Mouse (Mus musculus): Measurements from ENCODE around the gene Hhip. TPM values are rescaled to one million over a fixed set of nuclear protein-coding genes. Genes with fewer than 3 reads are reported as not detected.
"Not testable (repeated sequence)": the region's sequence is repeated elsewhere in the genome, so short reads cannot be mapped to it uniquely, and the experiment has no call there.

Hhip gene
- polyA plus RNA-seq, 2 experiments: 8.8 to 18.3 TPM

- TF ChIP-seq POLR2A (IDR thresholded peaks at IDR 0.05; ENCODE audit: borderline replicate concordance, extremely low read depth, insufficient read depth, insufficient read length): no peak
- Histone ChIP-seq H3K4me2 (replicated peaks; ENCODE audit: low read depth, low read length, severe bottlenecking) (no peak overlapping the region), H3K4me3 (replicated peaks; ENCODE audit: low read length) (no peak overlapping the region), H3K9ac (ENCODE audit: low read depth, low read length, severe bottlenecking) (no peak overlapping the region), H3K36me3 (ENCODE audit: control insufficient read depth, insufficient read depth, low read length) (no peaks in the 10 kb centered on the region; the same call in 1 of the 2 replicates), H3K27me3 (ENCODE audit: control insufficient read depth, insufficient read depth, low read length) (no peaks in the 10 kb centered on the region), H3K9me3 (ENCODE audit: control insufficient read depth, low read length) (no peaks in the 10 kb centered on the region), H3K27ac (replicated peaks; ENCODE audit: low read depth, low read length) (no peak overlapping the region), H3K4me1 (ENCODE audit: control insufficient read depth, insufficient read depth, low read length) (peaks cover 10% of the 10 kb centered on the region)
- no peak for DNase-seq (ENCODE audit: low spot score)
- no peak for ATAC-seq (ENCODE audit: low FRiP score, low read depth)
- 52% methylated on average over 9 of the region's 9 CpGs for WGBS
Observed at GRCm38 (mm10) chr8:79992121-79992848, 65.5 kb downstream of the Hhip start.

- H3K27me3 ChIP-seq (ENCODE audit: control insufficient read depth, insufficient read depth, low read length); H3K9ac ChIP-seq (ENCODE audit: low read depth, low read length, severe bottlenecking); H3K36me3 ChIP-seq (ENCODE audit: control insufficient read depth, insufficient read depth, low read length); H3K4me1 ChIP-seq (ENCODE audit: control insufficient read depth, insufficient read depth, low read length); H3K4me2 ChIP-seq (replicated peaks; ENCODE audit: low read depth, low read length, severe bottlenecking); ATAC-seq (ENCODE audit: low FRiP score, low read depth); H3K4me3 ChIP-seq (replicated peaks; ENCODE audit: low read length); DNase-seq (ENCODE audit: low spot score); H3K27ac ChIP-seq (replicated peaks; ENCODE audit: low read depth, low read length); H3K9me3 ChIP-seq (ENCODE audit: control insufficient read depth, low read length): not testable (repeated sequence)
- WGBS: 68% methylated on average over 1 of the region's 2 CpGs
Observed at GRCm38 (mm10) chr8:79991420-79991819, 66.4 kb downstream of the Hhip start.

- TF ChIP-seq POLR2A (IDR thresholded peaks at IDR 0.05; ENCODE audit: borderline replicate concordance, extremely low read depth, insufficient read depth, insufficient read length): no peak
- Histone ChIP-seq H3K4me2 (replicated peaks; ENCODE audit: low read depth, low read length, severe bottlenecking) (no peak overlapping the region), H3K27ac (replicated peaks; ENCODE audit: low read depth, low read length) (no peak overlapping the region), H3K4me3 (replicated peaks; ENCODE audit: low read length) (no peak overlapping the region), H3K9ac (ENCODE audit: low read depth, low read length, severe bottlenecking) (no peak overlapping the region), H3K27me3 (ENCODE audit: control insufficient read depth, insufficient read depth, low read length) (no peaks in the 10 kb centered on the region), H3K4me1 (ENCODE audit: control insufficient read depth, insufficient read depth, low read length) (0 out of 2 replicates have a peak, but pooled peaks cover 5% of the 10 kb centered on the region), H3K9me3 (ENCODE audit: control insufficient read depth, low read length) (no peaks in the 10 kb centered on the region), H3K36me3 (ENCODE audit: control insufficient read depth, insufficient read depth, low read length) (no peaks in the 10 kb centered on the region; the same call in 1 of the 2 replicates)
- WGBS: 41% methylated on average over 2 of the region's 2 CpGs
- DNase-seq (ENCODE audit: low spot score) (no peak), ATAC-seq (ENCODE audit: low FRiP score, low read depth) (no peak)
Observed at GRCm38 (mm10) chr8:79984946-79985345, 72.9 kb downstream of the Hhip start.

- no peak for ATAC-seq (ENCODE audit: low FRiP score, low read depth)
- no peak for DNase-seq (ENCODE audit: low spot score)
- Histone ChIP-seq H3K4me1 (ENCODE audit: control insufficient read depth, insufficient read depth, low read length) (0 out of 2 replicates have a peak, but pooled peaks cover 5% of the 10 kb centered on the region), H3K9ac (ENCODE audit: low read depth, low read length, severe bottlenecking) (no peak overlapping the region), H3K27ac (replicated peaks; ENCODE audit: low read depth, low read length) (no peak overlapping the region), H3K9me3 (ENCODE audit: control insufficient read depth, low read length) (no peaks in the 10 kb centered on the region), H3K4me2 (replicated peaks; ENCODE audit: low read depth, low read length, severe bottlenecking) (no peak overlapping the region), H3K4me3 (replicated peaks; ENCODE audit: low read length) (no peak overlapping the region), H3K27me3 (ENCODE audit: control insufficient read depth, insufficient read depth, low read length) (no peaks in the 10 kb centered on the region), H3K36me3 (ENCODE audit: control insufficient read depth, insufficient read depth, low read length) (no peaks in the 10 kb centered on the region)
- TF ChIP-seq POLR2A (IDR thresholded peaks at IDR 0.05; ENCODE audit: borderline replicate concordance, extremely low read depth, insufficient read depth, insufficient read length): no peak
- 34% methylated on average over 4 of the region's 4 CpGs for WGBS
Observed at GRCm38 (mm10) chr8:79982144-79982543, 75.7 kb downstream of the Hhip start.

- Histone ChIP-seq H3K4me3 (replicated peaks; ENCODE audit: low read length) (no peak overlapping the region), H3K27me3 (ENCODE audit: control insufficient read depth, insufficient read depth, low read length) (no peaks in the 10 kb centered on the region), H3K27ac (replicated peaks; ENCODE audit: low read depth, low read length) (no peak overlapping the region), H3K36me3 (ENCODE audit: control insufficient read depth, insufficient read depth, low read length) (no peaks in the 10 kb centered on the region), H3K4me1 (ENCODE audit: control insufficient read depth, insufficient read depth, low read length) (no peaks in the 10 kb centered on the region), H3K9me3 (ENCODE audit: control insufficient read depth, low read length) (no peaks in the 10 kb centered on the region), H3K9ac (ENCODE audit: low read depth, low read length, severe bottlenecking) (no peak overlapping the region), H3K4me2 (replicated peaks; ENCODE audit: low read depth, low read length, severe bottlenecking) (no peak overlapping the region)
- 73% methylated on average over 6 of the region's 6 CpGs for WGBS
- no peak for ATAC-seq (ENCODE audit: low FRiP score, low read depth)
- no peak for TF ChIP-seq POLR2A (IDR thresholded peaks at IDR 0.05; ENCODE audit: borderline replicate concordance, extremely low read depth, insufficient read depth, insufficient read length)
- no peak for DNase-seq (ENCODE audit: low spot score)
Observed at GRCm38 (mm10) chr8:79966159-79966558, 91.6 kb downstream of the Hhip start.

Measured in limb, embryonic 14.5 days (tissue).